ENCODE assay signal across 25 mouse cellular contexts in genomic region chr8:47221191-47221590, GRCm38 (mm10).
A peak's percentile ranks its signal among the peaks of the same experiment; 100 is the strongest.
DNase-seq lines count a peak whose midpoint lies in the region; ATAC-seq lines count a peak whose summit lies in the region.
"Had no signal": no experiment of that assay in that cellular context is flagged by ENCODE, and none has a peak within 500 bp of the region (broad histone marks: within the 10 kb centered on the region; RNA-seq: fewer than 3 reads in every experiment).

No protein-coding gene starts in this region.

- H3K9me3 ChIP-seq in hindbrain, embryonic 14.5 days (ENCODE audit: control insufficient read depth, low read length) = no peaks in the 10 kb centered on the region
- H3K9me3 ChIP-seq in hindbrain, embryonic 10.5 days = no peaks in the 10 kb centered on the region
- no peaks in the 10 kb centered on the region for H3K9me3 ChIP-seq in midbrain, embryonic 12.5 days
- no peaks in the 10 kb centered on the region for H3K9me3 ChIP-seq in midbrain, embryonic 16.5 days (replicated peaks; ENCODE audit: control insufficient read depth, low read length, poor library complexity, severe bottlenecking)
- H3K9me3 ChIP-seq: embryonic facial prominence, embryonic 12.5 days; embryonic facial prominence, embryonic 15.5 days; forebrain, embryonic 13.5 days; heart, embryonic 10.5 days; heart, embryonic 13.5 days; hindbrain, embryonic 15.5 days; intestine, embryonic 15.5 days had no signal

- no peaks in the 10 kb centered on the region for H3K27me3 ChIP-seq in hindbrain, embryonic 14.5 days (ENCODE audit: control insufficient read depth, insufficient read depth, low read length)
- no peaks in the 10 kb centered on the region for H3K27me3 ChIP-seq in hindbrain, embryonic 10.5 days (ENCODE audit: insufficient read depth, poor library complexity, severe bottlenecking)
- no peaks in the 10 kb centered on the region for H3K27me3 ChIP-seq in midbrain, embryonic 12.5 days
- no peaks in the 10 kb centered on the region for H3K27me3 ChIP-seq in midbrain, embryonic 16.5 days (ENCODE audit: control insufficient read depth, insufficient read depth, low read depth, low read length)
- H3K27me3 ChIP-seq: embryonic facial prominence, embryonic 12.5 days; embryonic facial prominence, embryonic 15.5 days; forebrain, embryonic 13.5 days; heart, embryonic 13.5 days; hindbrain, embryonic 15.5 days; intestine, embryonic 15.5 days had no signal

- H3K4me1 ChIP-seq in hindbrain, embryonic 14.5 days (replicated peaks; ENCODE audit: control insufficient read depth, insufficient read depth, low read length) = peaks cover 39% of the 10 kb centered on the region
- peaks cover 60% of the 10 kb centered on the region for H3K4me1 ChIP-seq in hindbrain, embryonic 10.5 days (replicated peaks)
- peaks cover 42% of the 10 kb centered on the region for H3K4me1 ChIP-seq in midbrain, embryonic 12.5 days
- H3K4me1 ChIP-seq in midbrain, embryonic 16.5 days (ENCODE audit: control insufficient read depth, insufficient read depth, low read length) = peaks cover 36% of the 10 kb centered on the region

- 0 out of 2 replicates have a peak overlapping the region, but pooled peaks have one; percentile 5 for H3K27ac ChIP-seq in hindbrain, embryonic 14.5 days
- H3K27ac ChIP-seq in hindbrain, embryonic 10.5 days = no peak overlapping the region
- H3K27ac ChIP-seq in midbrain, embryonic 12.5 days (replicated peaks) = peak overlapping the region; percentile 46; the same call in 1 of the 2 replicates
- no peak overlapping the region for H3K27ac ChIP-seq in midbrain, embryonic 16.5 days (ENCODE audit: low read length)
- H3K27ac ChIP-seq: embryonic facial prominence, embryonic 12.5 days; embryonic facial prominence, embryonic 15.5 days; forebrain, embryonic 13.5 days; heart, adult 2 months; heart, embryonic 10.5 days; heart, embryonic 13.5 days; hindbrain, embryonic 15.5 days; intestine, embryonic 15.5 days had no signal

- H3K36me3 ChIP-seq in hindbrain, embryonic 14.5 days (replicated peaks; ENCODE audit: control insufficient read depth, insufficient read depth) = no peaks in the 10 kb centered on the region
- peaks cover 8% of the 10 kb centered on the region; the same call in 1 of the 2 replicates for H3K36me3 ChIP-seq in hindbrain, embryonic 10.5 days
- H3K36me3 ChIP-seq in midbrain, embryonic 12.5 days = peaks cover 9% of the 10 kb centered on the region; the same call in 1 of the 2 replicates
- H3K36me3 ChIP-seq in midbrain, embryonic 16.5 days (ENCODE audit: control insufficient read depth, insufficient read depth, low read length) = no peaks in the 10 kb centered on the region
- H3K36me3 ChIP-seq: embryonic facial prominence, embryonic 12.5 days; embryonic facial prominence, embryonic 15.5 days; heart, embryonic 10.5 days; heart, embryonic 13.5 days; hindbrain, embryonic 15.5 days; intestine, embryonic 15.5 days had no signal

- H3K4me2 ChIP-seq in hindbrain, embryonic 14.5 days (replicated peaks) = no peak overlapping the region
- no peak overlapping the region for H3K4me2 ChIP-seq in midbrain, embryonic 12.5 days (replicated peaks)
- H3K4me2 ChIP-seq in midbrain, embryonic 16.5 days (ENCODE audit: low read length) = no peak overlapping the region
- H3K4me2 ChIP-seq: embryonic facial prominence, embryonic 12.5 days; embryonic facial prominence, embryonic 15.5 days; forebrain, embryonic 13.5 days; heart, embryonic 13.5 days; hindbrain, embryonic 15.5 days; intestine, embryonic 15.5 days had no signal

- WGBS in hindbrain, embryonic 14.5 days = 50% methylated on average over 10 of the region's 10 CpGs
- WGBS in hindbrain, embryonic 10.5 days = 72% methylated on average over 10 of the region's 10 CpGs
- 65% methylated on average over 10 of the region's 10 CpGs for WGBS in midbrain, embryonic 12.5 days
- WGBS in midbrain, embryonic 16.5 days = 61% methylated on average over 10 of the region's 10 CpGs

- no peak for DNase-seq in frontal cortex, postnatal 14 days (ENCODE audit: low spot score in 2 of 2)
- no peak for DNase-seq in hindbrain, embryonic 14.5 days (ENCODE audit: low spot score)
- no peak for DNase-seq in hindbrain, embryonic 10.5 days (ENCODE audit: low spot score)
- no peak for DNase-seq in retina, embryonic 14.5 days (ENCODE audit: low spot score)
- DNase-seq: adrenal gland, adult 2 months; adrenal gland, postnatal 14 days; cerebellum, adult 11-12 months; cerebellum, adult 8-10 months; cerebellum, postnatal 10 days; cerebellum, postnatal 36 days; gastrocnemius, postnatal 25 days; heart, adult 2 months; kidney, adult 11 months had no signal

- no peak overlapping the region for H3K4me3 ChIP-seq in hindbrain, embryonic 14.5 days (replicated peaks; ENCODE audit: low read length)
- no peak overlapping the region for H3K4me3 ChIP-seq in hindbrain, embryonic 10.5 days
- H3K4me3 ChIP-seq in midbrain, embryonic 12.5 days = no peak overlapping the region
- H3K4me3 ChIP-seq in midbrain, embryonic 16.5 days (ENCODE audit: low read depth, low read length) = no peak overlapping the region
- H3K4me3 ChIP-seq: embryonic facial prominence, embryonic 12.5 days; embryonic facial prominence, embryonic 15.5 days; forebrain, embryonic 13.5 days; heart, adult 2 months; heart, embryonic 10.5 days; heart, embryonic 13.5 days; hindbrain, embryonic 15.5 days; intestine, embryonic 15.5 days had no signal

- no peak overlapping the region for H3K9ac ChIP-seq in hindbrain, embryonic 14.5 days
- no peak overlapping the region for H3K9ac ChIP-seq in midbrain, embryonic 12.5 days (replicated peaks)
- H3K9ac ChIP-seq in midbrain, embryonic 16.5 days (ENCODE audit: low read depth, low read length) = no peak overlapping the region
- H3K9ac ChIP-seq: embryonic facial prominence, embryonic 12.5 days; embryonic facial prominence, embryonic 15.5 days; forebrain, embryonic 13.5 days; heart, embryonic 13.5 days; hindbrain, embryonic 15.5 days; intestine, embryonic 15.5 days had no signal

- peak; percentile 10 for ATAC-seq in frontal cortex, adult (ENCODE audit: low TSS enrichment)
- no peak for ATAC-seq in hindbrain, embryonic 14.5 days (ENCODE audit: low FRiP score)
- no peak for ATAC-seq in midbrain, embryonic 12.5 days (ENCODE audit: low FRiP score, low read depth)
- no peak for ATAC-seq in midbrain, embryonic 16.5 days
- ATAC-seq: CD4-positive, CD25-positive, alpha-beta regulatory T cell, adult 4 months; forebrain, embryonic 13.5 days; forebrain, embryonic 16.5 days; intestine, embryonic 15.5 days had no signal

Comparison
In these comparisons a context has a peak if more than half of its experiments do, and no peak if none do; other contexts are left out.
1. H3K27ac ChIP-seq: peak in hindbrain, embryonic 14.5 days (single experiment) and midbrain, embryonic 12.5 days (single experiment); none in hindbrain, embryonic 10.5 days (single experiment) and midbrain, embryonic 16.5 days (single experiment).